Mouse (Mus musculus) thymus, adult 2 months (tissue): ENCODE measurements around the gene Wnt5b. TPM values are rescaled to one million over a fixed set of nuclear protein-coding genes. Genes with fewer than 3 reads are reported as not detected.
A peak's percentile ranks its signal among the peaks of the same experiment; 100 is the strongest.

Source experiments
- DNase-seq: peaks from one replicate; pipeline ENCODE4 v3.0.0; 2021
- H3K27ac ChIP-seq: fragments of 200-500 bp; 2 replicates; pipeline ENCODE4 v1.5.1; 2012; ENCODE audit warnings: low read length, control low read depth; ENCODE audit not compliant: control insufficient read depth, insufficient read depth
- H3K27me3 ChIP-seq: fragments of 200-500 bp; 2 replicates; pipeline ENCODE4 v1.6.1; 2012; ENCODE audit warnings: mild to moderate bottlenecking, low read length, moderate library complexity, mixed read lengths; ENCODE audit not compliant: control insufficient read depth, insufficient read depth
- H3K36me3 ChIP-seq: fragments of 200-500 bp; 2 replicates; pipeline ENCODE4 v1.6.1; 2012; ENCODE audit warnings: mild to moderate bottlenecking, low read length, moderate library complexity; ENCODE audit not compliant: control insufficient read depth, insufficient read depth
- H3K4me1 ChIP-seq: fragments of 200-500 bp; replicated peaks from 2 replicates; pipeline ENCODE4 v1.6.1; 2012; ENCODE audit warnings: low read length; ENCODE audit not compliant: control insufficient read depth, insufficient read depth
- H3K4me3 ChIP-seq: fragments of 200-500 bp; 2 replicates; pipeline ENCODE4 v1.5.1; 2012; ENCODE audit warnings: mild to moderate bottlenecking, low read length, control low read depth, moderate library complexity; ENCODE audit not compliant: control insufficient read depth, insufficient read depth
- CTCF ChIP-seq: fragments of 200-500 bp; IDR thresholded peaks from 2 replicates; pipeline ENCODE4 v1.5.1; 2012; ENCODE audit warnings: mild to moderate bottlenecking, control low read depth, low read length, moderate library complexity, borderline replicate concordance; ENCODE audit not compliant: control insufficient read depth, poor library complexity, insufficient read depth; ENCODE audit errors: extremely low read depth
- POLR2A ChIP-seq: fragments of 200-500 bp; IDR thresholded peaks from 2 replicates; pipeline ENCODE4 v1.6.1; 2012; ENCODE audit warnings: mild to moderate bottlenecking, low read length, control low read depth, moderate library complexity; ENCODE audit not compliant: control insufficient read depth, poor library complexity, insufficient read depth; ENCODE audit errors: extremely low read depth
- WGBS: fragments of 180-500 bp; shearing (Covaris S2); methylation state at CpG from one replicate; pipeline ENCODE4 v1.1.7; 2018; 5-methylcytosine and 5-hydroxymethylcytosine counted together
- polyA plus RNA-seq: library from polyadenylated mRNA; depleted of rRNA; stranded (reverse); fragments of >200 nt; gene quantifications from 2 replicates; pipeline ENCODE4 v1.2.3, GENCODE M21; 2012

Wnt5b gene
- polyA plus RNA-seq, 1 experiment: 6.5 TPM

DNA sequence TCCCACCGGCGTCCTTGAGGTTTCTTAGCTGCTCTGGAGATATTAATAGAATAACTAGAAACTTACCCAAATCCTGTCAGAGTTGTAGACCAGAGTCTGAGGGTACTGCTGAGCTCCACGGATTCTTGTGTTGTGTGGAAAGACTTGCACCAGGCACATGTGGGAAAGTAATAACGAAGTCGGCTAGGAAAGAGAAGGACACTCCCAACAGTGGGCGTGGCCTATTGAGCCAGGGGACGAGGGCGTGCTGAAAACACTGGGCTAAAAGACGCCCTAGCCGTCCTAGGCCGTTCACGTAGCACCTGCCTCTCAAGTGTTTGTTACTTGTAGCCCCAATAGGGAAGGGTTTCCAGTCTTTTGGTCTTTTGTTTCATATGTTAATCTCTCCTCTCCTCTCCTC, 126.8 kb downstream of the Wnt5b start, which contains the start of gene Adipor2:
Adipor2 (minus strand) TSS at position 351 of the 400 bp plus-strand sequence.
- TF ChIP-seq CTCF: no peak
- no peak for TF ChIP-seq POLR2A
- no peaks in the 10 kb centered on the region for H3K36me3 ChIP-seq
- DNase-seq: peak; percentile 14
- no peaks in the 10 kb centered on the region for H3K27me3 ChIP-seq
- H3K4me1 ChIP-seq: 0 out of 2 replicates have a peak, but pooled peaks cover 2% of the 10 kb centered on the region
- H3K27ac ChIP-seq: no peak within 1 kb of the TSS
- WGBS: 6% methylated on average over 12 of the region's 12 CpGs
- no peak within 1 kb of the TSS for H3K4me3 ChIP-seq

DNA sequence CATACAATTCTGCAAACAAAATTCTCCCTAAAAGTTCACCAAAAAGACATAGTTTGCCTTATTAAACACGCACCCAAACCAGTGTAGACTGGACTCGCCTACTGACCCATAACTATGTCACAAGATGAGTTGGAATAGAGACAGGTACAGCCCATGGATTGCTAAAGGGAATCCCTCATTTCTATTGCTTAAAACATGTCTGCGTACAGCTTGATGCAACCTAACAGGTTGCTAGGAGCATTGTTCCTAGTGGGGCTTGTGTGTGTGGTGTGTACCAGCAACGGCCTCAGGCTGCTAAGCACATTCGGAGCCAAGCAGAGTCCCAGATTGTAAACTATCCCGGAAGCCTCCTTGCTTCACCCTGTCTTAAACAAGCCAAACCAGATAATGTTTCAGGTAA, 127.5 kb downstream of the Wnt5b start:
- 0 out of 2 replicates have a peak, but pooled peaks cover 2% of the 10 kb centered on the region for H3K4me1 ChIP-seq
- WGBS: 54% methylated on average over 6 of the region's 6 CpGs
- TF ChIP-seq POLR2A (no peak), CTCF (no peak)
- DNase-seq: no peak
- no peaks in the 10 kb centered on the region for H3K36me3 ChIP-seq
- no peak overlapping the region for H3K4me3 ChIP-seq
- no peak overlapping the region for H3K27ac ChIP-seq
- H3K27me3 ChIP-seq: no peaks in the 10 kb centered on the region

DNA sequence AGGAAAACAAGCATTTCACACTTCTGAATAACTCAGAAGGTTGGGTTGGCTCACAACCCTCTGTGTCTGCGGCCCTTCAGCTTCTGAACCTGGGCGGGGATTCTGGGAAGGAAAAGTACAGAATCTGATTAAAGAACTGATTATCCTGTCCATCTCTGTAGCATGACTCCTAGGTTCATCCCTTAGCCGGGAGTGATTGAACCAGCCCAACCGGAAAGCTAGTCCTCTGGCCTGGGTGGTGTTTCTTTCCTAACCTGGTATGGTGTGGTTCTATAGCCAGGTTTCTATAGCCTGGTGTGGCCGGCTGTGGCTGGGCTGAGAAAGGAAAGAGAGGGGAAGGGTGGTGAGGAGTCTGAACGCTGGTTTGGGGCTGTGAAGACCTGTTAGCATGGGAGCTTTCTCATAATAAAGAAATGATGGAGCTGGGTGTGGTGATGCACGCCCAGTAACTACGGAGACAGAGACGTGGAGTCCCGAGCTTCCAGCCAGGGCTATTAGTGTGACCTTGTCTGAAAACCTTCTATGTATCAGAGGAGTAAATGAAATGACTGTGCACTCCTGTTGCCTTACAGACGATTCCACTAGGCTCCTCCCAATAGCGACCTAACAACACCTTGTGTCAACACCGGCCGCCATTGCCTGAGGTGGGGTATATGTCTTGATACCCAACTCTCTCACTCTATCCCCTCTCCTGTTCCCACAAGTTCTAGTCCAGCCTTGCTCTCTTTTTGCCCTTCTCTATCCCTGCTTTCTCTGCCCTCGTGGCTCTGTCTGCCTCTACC, 129.7 kb downstream of the Wnt5b start:
- no peaks in the 10 kb centered on the region for H3K27me3 ChIP-seq
- 71% methylated on average over 15 of the region's 15 CpGs for WGBS
- H3K27ac ChIP-seq: no peak overlapping the region
- H3K36me3 ChIP-seq: no peaks in the 10 kb centered on the region
- 0 out of 2 replicates have a peak, but pooled peaks cover 2% of the 10 kb centered on the region for H3K4me1 ChIP-seq
- no peak for DNase-seq
- H3K4me3 ChIP-seq: no peak overlapping the region
- TF ChIP-seq POLR2A: no peak
- no peak for TF ChIP-seq CTCF

- no peaks in the 10 kb centered on the region for H3K36me3 ChIP-seq
- DNase-seq: no peak
- peaks cover 5% of the 10 kb centered on the region for H3K4me1 ChIP-seq
- WGBS: 98% methylated on average over 4 of the region's 4 CpGs
- no peak overlapping the region for H3K27ac ChIP-seq
- no peak for TF ChIP-seq CTCF
- TF ChIP-seq POLR2A: no peak
- no peaks in the 10 kb centered on the region for H3K27me3 ChIP-seq
- no peak overlapping the region for H3K4me3 ChIP-seq
Observed at GRCm38 (mm10) chr6:119412588-119412987, 131.6 kb downstream of the Wnt5b start.

DNA sequence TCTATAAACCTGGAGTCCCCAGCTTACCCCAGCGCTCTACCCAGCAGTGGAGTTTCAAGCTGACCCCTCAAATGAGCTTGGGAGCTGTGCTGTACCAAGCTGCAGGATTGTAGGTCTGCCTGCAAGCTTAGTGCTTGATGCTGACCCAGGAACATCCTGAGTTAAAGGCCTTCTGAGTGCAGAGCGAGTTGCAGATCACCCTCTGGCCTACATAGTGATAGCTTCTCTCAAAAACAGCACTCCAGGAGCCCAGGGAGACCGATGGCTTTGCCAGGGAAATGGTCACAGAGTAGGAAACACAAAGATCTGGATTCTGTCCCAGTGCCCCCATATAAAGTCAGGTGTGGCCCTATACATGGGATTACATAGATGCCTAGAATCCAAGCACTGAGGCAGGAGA, 132.6 kb downstream of the Wnt5b start:
- Histone ChIP-seq H3K27ac (no peak overlapping the region), H3K4me1 (peaks cover 3% of the 10 kb centered on the region), H3K4me3 (no peak overlapping the region), H3K27me3 (no peaks in the 10 kb centered on the region), H3K36me3 (no peaks in the 10 kb centered on the region)
- 96% methylated on average over 3 of the region's 3 CpGs for WGBS
- DNase-seq: no peak
- TF ChIP-seq CTCF: no peak
- TF ChIP-seq POLR2A: no peak

DNA sequence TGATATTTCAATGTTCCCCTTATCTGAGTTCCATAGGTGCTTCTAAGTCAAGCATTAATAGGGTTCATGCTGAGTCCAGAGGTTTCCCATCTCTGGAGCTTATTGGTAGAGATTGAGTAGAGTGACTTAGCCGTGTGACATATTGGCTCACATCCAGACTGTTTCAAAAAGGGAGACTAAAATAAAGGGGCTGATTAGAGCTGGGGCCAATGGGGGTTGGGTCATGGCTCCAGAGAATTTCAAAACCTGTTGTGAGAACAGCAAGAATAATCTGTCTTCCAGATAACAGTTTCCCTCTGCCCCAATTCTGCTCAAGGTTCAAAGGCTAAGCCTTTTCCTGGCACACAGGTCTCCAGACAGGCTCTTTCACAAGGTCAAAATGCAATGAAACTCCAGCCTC, 134.4 kb downstream of the Wnt5b start:
- Histone ChIP-seq H3K4me1 (peaks cover 3% of the 10 kb centered on the region), H3K4me3 (no peak overlapping the region), H3K27ac (no peak overlapping the region), H3K27me3 (no peaks in the 10 kb centered on the region), H3K36me3 (no peaks in the 10 kb centered on the region)
- TF ChIP-seq CTCF (no peak), POLR2A (no peak)
- DNase-seq: no peak
- WGBS: 80% methylated on average over 1 of the region's 1 CpGs

GRCm38 (mm10) chr6:119408582-119408981, 135.6 kb downstream of the Wnt5b start:
- TF ChIP-seq CTCF (no peak), POLR2A (no peak)
- Histone ChIP-seq H3K4me1 (peaks cover 3% of the 10 kb centered on the region), H3K27ac (no peak overlapping the region), H3K27me3 (no peaks in the 10 kb centered on the region), H3K4me3 (no peak overlapping the region), H3K36me3 (no peaks in the 10 kb centered on the region)
- DNase-seq: peak; percentile 16
- WGBS: 8% methylated on average over 9 of the region's 9 CpGs
